Mouse (Mus musculus) stomach, postnatal 0 days (tissue): ENCODE data around the gene Kl. TPM values are rescaled to one million over a fixed set of nuclear protein-coding genes. Genes with fewer than 3 reads are reported as not detected.

Source experiments
- ATAC-seq: fragments of 200-750 bp; cut with Nextera tagmentation; 2 replicates; pipeline ENCODE4 v1.8.0; 2017; ENCODE audit not compliant: low FRiP score, low TSS enrichment
- DNase-seq: peaks from one replicate; pipeline ENCODE4 v3.0.0-alpha.2; 2016; ENCODE audit warnings: low spot score
- H3K27ac ChIP-seq: fragments of 300-500 bp; sonication (generic); replicated peaks from 2 replicates; pipeline ENCODE4 v1.5.1; 2014; ENCODE audit warnings: mild to moderate bottlenecking, control low read depth
- H3K27me3 ChIP-seq: fragments of 300-500 bp; sonication (generic); 2 replicates; pipeline ENCODE4 v1.6.1; 2014; ENCODE audit warnings: low read length; ENCODE audit not compliant: control insufficient read depth, insufficient read depth
- H3K36me3 ChIP-seq: fragments of 300-500 bp; sonication (generic); 2 replicates; pipeline ENCODE4 v1.6.1; 2014; ENCODE audit warnings: low read length, mixed read lengths; ENCODE audit not compliant: control insufficient read depth, insufficient read depth
- H3K4me1 ChIP-seq: fragments of 300-500 bp; sonication (generic); replicated peaks from 2 replicates; pipeline ENCODE4 v1.6.1; 2014; ENCODE audit warnings: antibody characterized with exemption; ENCODE audit not compliant: control insufficient read depth, insufficient read depth
- H3K4me2 ChIP-seq: fragments of 300-500 bp; sonication (generic); replicated peaks from 2 replicates; pipeline ENCODE4 v1.6.1; 2014; ENCODE audit warnings: low read depth, mild to moderate bottlenecking, control low read depth, moderate library complexity
- H3K4me3 ChIP-seq: fragments of 300-500 bp; sonication (generic); 2 replicates; pipeline ENCODE4 v1.5.1; 2014; ENCODE audit warnings: low read depth, low read length, control low read depth
- H3K9ac ChIP-seq: fragments of 300-500 bp; sonication (generic); 2 replicates; pipeline ENCODE4 v1.6.1; 2014; ENCODE audit warnings: mild to moderate bottlenecking, low read length, control low read depth, mixed read lengths
- H3K9me3 ChIP-seq: fragments of 300-500 bp; sonication (generic); 2 replicates; pipeline ENCODE4 v1.6.1; 2016; ENCODE audit warnings: low read length; ENCODE audit not compliant: control insufficient read depth
- CTCF ChIP-seq: IDR thresholded peaks from 2 replicates; pipeline ENCODE4 v1.5.1; 2016; ENCODE audit warnings: antibody characterized with exemption, low read depth, mild to moderate bottlenecking, moderate library complexity
- EP300 ChIP-seq: optimal IDR thresholded peaks from 2 replicates; pipeline ENCODE3; 2016; ENCODE audit warnings: antibody characterized with exemption
- WGBS: fragments of 180-500 bp; shearing (Covaris S2); extraction: QIAGEN DNeasy Blood & Tissue Kit; methylation state at CpG from one replicate; pipeline ENCODE4 v1.1.7; 2014; 5-methylcytosine and 5-hydroxymethylcytosine counted together
- polyA plus RNA-seq: library from polyadenylated mRNA; unstranded; fragments of >200 nt; fragmentation: Nextera tagmentation; extraction: Ambion mirVana; gene quantifications from 2 replicates; pipeline ENCODE4 v1.2.1, GENCODE M21; 2015

Gene Kl
- polyA plus RNA-seq, 1 experiment from 2014 or later = 0.30 TPM

GRCm38 (mm10) chr5:150936213-150936612 is 16.2 kb upstream of the Kl start:
- ATAC-seq (no peak), DNase-seq (no peak)
- no peak for TF ChIP-seq CTCF
- no peak for TF ChIP-seq EP300
- H3K4me1 ChIP-seq = no peaks in the 10 kb centered on the region
- H3K4me2 ChIP-seq = no peak overlapping the region
- no peak overlapping the region for H3K27ac ChIP-seq
- H3K9me3 ChIP-seq = no peaks in the 10 kb centered on the region
- H3K9ac ChIP-seq = no peak overlapping the region
- H3K36me3 ChIP-seq = no peaks in the 10 kb centered on the region
- 34% methylated on average over 5 of the region's 5 CpGs for WGBS
- H3K27me3 ChIP-seq = no peaks in the 10 kb centered on the region
- no peak overlapping the region for H3K4me3 ChIP-seq

GRCm38 (mm10) chr5:150936807-150937206 is 15.6 kb upstream of the Kl start:
- ATAC-seq = no peak
- H3K4me2 ChIP-seq = no peak overlapping the region
- no peak overlapping the region for H3K9ac ChIP-seq
- WGBS = 32% methylated on average over 4 of the region's 4 CpGs
- H3K4me3 ChIP-seq = no peak overlapping the region
- no peak for DNase-seq
- no peak overlapping the region for H3K27ac ChIP-seq
- no peaks in the 10 kb centered on the region for H3K36me3 ChIP-seq
- no peaks in the 10 kb centered on the region for H3K27me3 ChIP-seq
- TF ChIP-seq CTCF (no peak), EP300 (no peak)
- no peaks in the 10 kb centered on the region for H3K4me1 ChIP-seq
- no peaks in the 10 kb centered on the region for H3K9me3 ChIP-seq

GRCm38 (mm10) chr5:150937501-150937900 is 14.9 kb upstream of the Kl start:
- Histone ChIP-seq H3K36me3 (no peaks in the 10 kb centered on the region), H3K27ac (no peak overlapping the region), H3K4me3 (no peak overlapping the region), H3K4me2 (no peak overlapping the region), H3K9me3 (no peaks in the 10 kb centered on the region), H3K9ac (no peak overlapping the region), H3K4me1 (no peaks in the 10 kb centered on the region), H3K27me3 (no peaks in the 10 kb centered on the region)
- DNase-seq = no peak
- TF ChIP-seq CTCF (no peak), EP300 (no peak)
- WGBS = 49% methylated on average over 2 of the region's 2 CpGs
- no peak for ATAC-seq

GRCm38 (mm10) chr5:150945576-150945975 is 6.8 kb upstream of the Kl start:
- Histone ChIP-seq H3K4me2 (no peak overlapping the region), H3K27ac (no peak overlapping the region), H3K36me3 (no peaks in the 10 kb centered on the region), H3K9ac (no peak overlapping the region), H3K4me3 (no peak overlapping the region), H3K27me3 (no peaks in the 10 kb centered on the region), H3K4me1 (no peaks in the 10 kb centered on the region), H3K9me3 (no peaks in the 10 kb centered on the region)
- TF ChIP-seq EP300 (no peak), CTCF (peak; percentile 34)
- 98% methylated on average over 2 of the region's 2 CpGs for WGBS
- no peak for DNase-seq
- ATAC-seq = no peak

GRCm38 (mm10) chr5:150949131-150949530 is 3.3 kb upstream of the Kl start:
- DNase-seq (no peak), ATAC-seq (no peak)
- no peak for TF ChIP-seq EP300
- WGBS = 85% methylated on average over 3 of the region's 3 CpGs
- Histone ChIP-seq H3K36me3 (no peaks in the 10 kb centered on the region), H3K9ac (no peak overlapping the region), H3K4me2 (no peak overlapping the region), H3K27ac (no peak overlapping the region), H3K27me3 (peaks cover 10% of the 10 kb centered on the region; the same call in 1 of the 2 replicates), H3K4me1 (0 out of 2 replicates have a peak, but pooled peaks cover 2% of the 10 kb centered on the region), H3K4me3 (no peak overlapping the region), H3K9me3 (no peaks in the 10 kb centered on the region)

- no peak overlapping the region for H3K4me3 ChIP-seq
- no peak for TF ChIP-seq CTCF
- no peak for TF ChIP-seq EP300
- ATAC-seq = no peak
- no peak overlapping the region for H3K9ac ChIP-seq
- H3K36me3 ChIP-seq = no peaks in the 10 kb centered on the region
- H3K27ac ChIP-seq = no peak overlapping the region
- H3K9me3 ChIP-seq = no peaks in the 10 kb centered on the region
- peaks cover 10% of the 10 kb centered on the region; the same call in 1 of the 2 replicates for H3K27me3 ChIP-seq
- 93% methylated on average over 7 of the region's 7 CpGs for WGBS
- H3K4me2 ChIP-seq = no peak overlapping the region
- DNase-seq = no peak
- 0 out of 2 replicates have a peak, but pooled peaks cover 2% of the 10 kb centered on the region for H3K4me1 ChIP-seq
Measured at GRCm38 (mm10) chr5:150951325-150951724, 1.1 kb upstream of the Kl start.
